Mouse (Mus musculus) heart, adult 2 months (tissue): Measurements from ENCODE around the gene March5. TPM values are rescaled to one million over a fixed set of nuclear protein-coding genes. Genes with fewer than 3 reads are reported as not detected.
"Not testable (repeated sequence)": the region's sequence is repeated elsewhere in the genome, so short reads cannot be mapped to it uniquely, and the experiment has no call there.

Experiments
- DNase-seq, 2 experiments: peaks; one replicate each; pipeline ENCODE4 v3.0.0; 2021
- H3K27ac ChIP-seq: fragments of 200-600 bp; 2 replicates; pipeline ENCODE4 v1.8.1; 2022
- H3K27me3 ChIP-seq: fragments of 200-500 bp; 2 replicates; pipeline ENCODE4 v1.6.1; 2012; ENCODE audit warnings: mild to moderate bottlenecking, low read length, inconsistent platforms, mixed read lengths; ENCODE audit not compliant: control insufficient read depth, insufficient read depth
- H3K36me3 ChIP-seq: fragments of 200-500 bp; 2 replicates; pipeline ENCODE4 v1.6.1; 2012; ENCODE audit warnings: low read length, inconsistent platforms; ENCODE audit not compliant: control insufficient read depth, insufficient read depth
- H3K4me1 ChIP-seq: fragments of 200-500 bp; 2 replicates; pipeline ENCODE4 v1.6.1; 2011; ENCODE audit warnings: low read length; ENCODE audit not compliant: control insufficient read depth, insufficient read depth
- H3K4me3 ChIP-seq: fragments of 200-600 bp; 2 replicates; pipeline ENCODE4 v1.8.1; 2022
- H3K79me2 ChIP-seq: fragments of 200-500 bp; replicated peaks from 2 replicates; pipeline ENCODE4 v1.6.1; 2012; ENCODE audit warnings: mild to moderate bottlenecking, inconsistent platforms, low read length, moderate library complexity, mixed read lengths; ENCODE audit not compliant: control insufficient read depth, insufficient read depth
- H3K9ac ChIP-seq: fragments of 200-500 bp; 2 replicates; pipeline ENCODE4 v1.6.1; 2012; ENCODE audit warnings: low read depth, mild to moderate bottlenecking, control low read depth, inconsistent platforms, low read length, mixed read lengths
- CTCF ChIP-seq: fragments of 200-600 bp; IDR thresholded peaks from 2 replicates; pipeline ENCODE4 v1.8.1; 2022; ENCODE audit warnings: antibody characterized with exemption, mild to moderate bottlenecking, moderate library complexity
- EP300 ChIP-seq: fragments of 200-500 bp; IDR thresholded peaks from 2 replicates; pipeline ENCODE4 v1.6.1; 2011; ENCODE audit warnings: low read depth, low read length, control low read depth; ENCODE audit not compliant: insufficient read depth
- POLR2A ChIP-seq: fragments of 200-500 bp; IDR thresholded peaks from 2 replicates; pipeline ENCODE4 v1.6.1; 2011; ENCODE audit warnings: mild to moderate bottlenecking, low read depth, low read length, control low read depth; ENCODE audit not compliant: insufficient read depth
- WGBS: fragments of 180-500 bp; shearing (Covaris S2); methylation state at CpG from one replicate; pipeline ENCODE4 v1.1.7; 2018; 5-methylcytosine and 5-hydroxymethylcytosine counted together
- intact Hi-C: fragments of 180-260 bp; cut with DNase I; formaldehyde crosslinking; loops from one replicate; pipeline ENCODE4 v1.15.1; 2025
- polyA plus RNA-seq: library from polyadenylated mRNA; depleted of rRNA; stranded (reverse); fragments of >200 nt; gene quantifications from 2 replicates; pipeline ENCODE4 v1.2.3, GENCODE M21; 2012
- total RNA-seq, 2 experiments: library from RNA; stranded (reverse); gene quantifications; 2 replicates each; pipeline ENCODE4 v1.2.3; 2021

The March5 gene
- total and polyA plus RNA-seq, 3 experiments: 32.6 to 84.8 (median 79.7) TPM

DNA sequence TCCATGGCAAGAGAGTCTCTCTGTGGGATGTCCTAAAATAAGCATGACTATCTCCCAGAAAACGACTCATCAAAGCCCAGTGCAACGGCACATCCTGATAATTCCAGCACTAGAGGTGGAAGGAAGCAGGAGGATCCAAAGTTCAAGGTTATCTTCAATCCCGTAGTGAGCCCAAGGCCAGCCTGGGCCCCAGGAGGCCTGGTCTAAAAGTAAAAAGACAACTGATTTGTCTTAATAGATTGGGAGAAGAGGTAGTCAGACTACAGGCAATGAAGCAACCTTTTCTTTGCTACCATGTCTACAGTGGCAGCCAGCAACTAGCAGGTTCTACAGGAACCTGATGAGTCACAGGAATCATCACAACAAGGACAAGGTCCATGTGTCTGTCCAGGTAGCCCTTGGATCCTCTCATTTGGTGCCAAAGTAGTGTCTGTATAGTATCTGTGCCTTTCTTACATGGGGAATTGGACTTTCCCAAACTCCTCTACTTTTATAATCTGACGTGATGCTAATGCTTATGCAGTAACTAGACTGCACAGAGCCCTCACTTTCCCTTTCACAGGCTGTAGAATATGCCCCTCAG is 18.9 kb upstream of the March5 start:
- TF ChIP-seq POLR2A (no peak), EP300 (no peak), CTCF (no peak)
- WGBS: 32% methylated on average over 4 of the region's 4 CpGs
- Histone ChIP-seq H3K79me2 (no peaks in the 10 kb centered on the region), H3K9ac (no peak overlapping the region), H3K27me3 (no peaks in the 10 kb centered on the region), H3K4me1 (no peaks in the 10 kb centered on the region; the same call in 1 of the 2 replicates), H3K4me3 (no peak overlapping the region), H3K27ac (no peak overlapping the region), H3K36me3 (no peaks in the 10 kb centered on the region)
- no peak for DNase-seq
- intact Hi-C loops: no loop called here

DNA sequence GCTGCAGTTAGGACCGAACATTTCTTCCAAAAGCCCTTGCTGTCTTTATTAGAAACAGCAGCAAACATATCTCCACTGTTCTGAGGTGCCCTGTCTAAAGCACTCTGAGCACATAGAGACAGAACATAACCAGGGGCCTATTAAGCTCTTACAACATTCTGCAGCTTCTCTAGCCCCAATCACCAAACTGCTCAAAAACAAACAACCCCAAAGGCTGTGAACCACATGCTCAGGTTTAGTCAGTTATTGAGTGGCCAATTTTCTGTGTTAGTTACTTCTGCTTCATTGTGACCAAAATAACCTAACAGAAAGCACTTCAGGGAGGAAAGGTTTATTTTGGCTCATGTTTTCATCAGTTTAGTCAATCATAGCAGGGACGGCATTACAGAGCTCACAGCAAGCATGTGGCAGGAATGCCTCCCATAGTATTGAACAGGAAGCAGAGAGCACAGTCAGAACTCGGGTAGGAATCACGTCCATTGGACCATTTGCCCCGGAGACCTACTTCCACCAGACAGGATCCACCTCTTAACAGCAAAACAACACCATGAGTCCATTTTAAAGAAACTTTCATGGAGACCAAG is 14.8 kb upstream of the March5 start:
- Histone ChIP-seq H3K79me2 (no peaks in the 10 kb centered on the region), H3K27me3 (no peaks in the 10 kb centered on the region), H3K36me3 (no peaks in the 10 kb centered on the region), H3K4me1 (no peaks in the 10 kb centered on the region; the same call in 1 of the 2 replicates), H3K4me3 (no peak overlapping the region), H3K9ac (no peak overlapping the region), H3K27ac (no peak overlapping the region)
- WGBS: 26% methylated on average over 5 of the region's 5 CpGs
- TF ChIP-seq POLR2A: no peak
- no peak for TF ChIP-seq EP300
- TF ChIP-seq CTCF: no peak
- DNase-seq: no peak
- intact Hi-C loops: no loop called here

DNA sequence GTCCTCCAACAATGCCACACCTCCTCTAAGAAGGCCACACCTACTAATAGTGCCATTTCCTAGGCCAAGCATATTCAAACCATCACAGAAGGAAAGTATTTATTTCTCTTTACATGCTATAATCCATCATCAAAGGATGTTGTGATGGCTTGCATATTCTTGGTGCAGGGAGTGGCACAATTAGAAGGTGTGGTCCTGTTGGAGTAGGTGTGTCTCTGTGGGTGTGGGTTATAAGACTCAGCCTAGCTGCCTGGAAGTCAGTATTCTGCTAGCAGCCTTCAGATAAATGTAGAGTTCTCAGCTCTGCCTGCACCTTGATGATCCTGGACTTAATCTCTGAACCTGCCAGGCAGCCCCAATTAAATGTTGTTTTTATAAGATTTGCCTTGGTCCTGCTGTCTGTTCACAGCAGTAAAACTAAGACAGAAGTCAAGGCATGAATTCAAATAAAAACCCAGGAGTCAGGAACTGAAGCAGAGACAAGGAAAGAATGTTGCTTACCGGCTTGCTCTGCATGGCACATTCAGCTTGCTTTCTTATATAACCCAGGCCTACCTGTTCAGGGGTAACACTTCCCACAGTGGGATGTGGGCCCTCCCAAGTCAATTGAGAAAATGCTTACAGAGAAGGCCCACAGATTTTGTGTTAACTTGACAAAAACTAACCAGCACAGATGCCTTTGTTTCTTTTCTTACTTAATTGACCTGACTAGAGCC is 9.0 kb upstream of the March5 start:
- Histone ChIP-seq H3K4me1 (no peaks in the 10 kb centered on the region; the same call in 1 of the 2 replicates), H3K79me2 (peaks cover 1% of the 10 kb centered on the region; the same call in 1 of the 2 replicates), H3K36me3 (no peaks in the 10 kb centered on the region), H3K27me3 (no peaks in the 10 kb centered on the region), H3K4me3 (no peak overlapping the region), H3K9ac (no peak overlapping the region), H3K27ac (no peak overlapping the region)
- DNase-seq: no peak
- intact Hi-C loops: no loop called here
- no peak for TF ChIP-seq CTCF
- TF ChIP-seq POLR2A: no peak
- no peak for TF ChIP-seq EP300
- 63% methylated on average over 1 of the region's 1 CpGs for WGBS

DNA sequence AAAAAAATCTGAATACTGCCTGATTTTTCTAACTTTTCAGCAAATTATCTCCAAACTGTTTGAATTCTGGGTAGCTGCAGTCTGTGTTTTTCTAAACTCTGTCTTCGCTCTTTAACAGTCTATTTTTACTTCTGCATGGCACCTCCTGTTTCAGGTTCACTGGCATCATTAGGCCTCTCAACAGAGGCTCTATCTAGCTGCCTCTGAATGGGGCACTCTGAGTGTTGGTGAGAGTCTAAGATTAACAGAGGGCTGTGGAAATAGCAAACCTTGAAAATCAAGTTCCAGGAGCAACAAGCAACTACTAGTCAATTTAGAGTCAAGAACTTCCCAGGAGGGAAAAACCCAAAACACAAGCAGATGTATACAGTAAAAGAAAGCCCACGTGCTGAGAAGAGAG is 7.5 kb upstream of the March5 start:
- Histone ChIP-seq H3K36me3 (no peaks in the 10 kb centered on the region), H3K4me1 (no peaks in the 10 kb centered on the region; the same call in 1 of the 2 replicates), H3K27me3 (no peaks in the 10 kb centered on the region), H3K27ac (no peak overlapping the region), H3K9ac (no peak overlapping the region), H3K79me2 (peaks cover 1% of the 10 kb centered on the region; the same call in 1 of the 2 replicates), H3K4me3 (no peak overlapping the region)
- no peak for DNase-seq
- TF ChIP-seq EP300: no peak
- no peak for TF ChIP-seq POLR2A
- TF ChIP-seq CTCF: no peak
- 66% methylated on average over 2 of the region's 2 CpGs for WGBS
- intact Hi-C loops: no loop called here

DNA sequence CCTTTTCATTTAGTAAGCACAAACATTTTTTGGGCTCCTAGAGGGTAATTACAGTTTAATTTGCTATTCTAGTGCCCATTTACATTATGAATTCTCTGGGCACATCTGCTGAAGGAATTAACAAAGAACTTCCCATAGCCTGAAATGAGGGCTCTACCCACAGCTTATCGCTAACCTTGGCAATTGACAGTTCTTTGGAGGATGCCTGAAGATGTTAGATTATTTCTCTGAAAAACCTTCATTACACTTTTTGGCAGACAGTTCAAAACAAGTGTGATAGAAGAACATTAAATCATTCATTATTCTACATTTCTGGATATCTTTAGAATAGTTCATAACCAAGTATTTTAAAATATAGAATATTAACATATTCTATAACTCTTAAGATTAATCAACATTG is 4.0 kb upstream of the March5 start:
- no peak for TF ChIP-seq POLR2A
- TF ChIP-seq CTCF: no peak
- TF ChIP-seq EP300: no peak
- 72% methylated on average over 1 of the region's 1 CpGs for WGBS

DNA sequence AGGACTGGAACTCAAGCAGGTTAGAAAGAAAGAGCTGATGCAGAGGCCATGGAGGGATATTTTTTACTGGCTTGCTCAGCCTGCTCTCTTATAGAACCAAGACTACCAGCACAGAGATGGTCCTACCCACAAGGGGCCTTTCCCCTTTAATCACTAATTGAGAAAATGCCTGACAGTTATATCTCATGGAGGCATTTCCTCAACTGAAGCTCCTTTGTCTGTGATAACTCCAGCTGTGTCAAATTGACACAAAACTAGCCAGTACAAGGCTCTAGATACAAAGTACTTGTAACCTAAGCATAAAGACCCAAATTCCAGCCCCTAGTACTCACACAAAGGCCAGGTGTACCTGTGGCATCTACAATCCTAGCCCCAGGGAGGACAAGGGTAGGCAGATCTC is 2.2 kb upstream of the March5 start:
- not testable (repeated sequence) for H3K79me2 ChIP-seq, H3K27me3 ChIP-seq, H3K9ac ChIP-seq, H3K27ac ChIP-seq, DNase-seq, H3K4me1 ChIP-seq, H3K4me3 ChIP-seq
- H3K36me3 ChIP-seq: peaks cover 14% of the 10 kb centered on the region
- intact Hi-C loops: loop anchor here (5.0 kb wide), 1 partner anchor 128 kb away; no protein-coding TSS in a partner anchor

More for the DNA sequence above, 4.0 kb upstream of the March5 start:
- Histone ChIP-seq H3K27me3 (no peaks in the 10 kb centered on the region), H3K27ac (no peak overlapping the region), H3K4me3 (no peak overlapping the region), H3K9ac (no peak overlapping the region), H3K4me1 (no peaks in the 10 kb centered on the region; the same call in 1 of the 2 replicates), H3K79me2 (no peaks in the 10 kb centered on the region; the same call in 1 of the 2 replicates), H3K36me3 (peaks cover 3% of the 10 kb centered on the region; the same call in 1 of the 2 replicates)
- no peak for DNase-seq
- intact Hi-C loops: no loop called here
